Mouse (Mus musculus) Patski (cell line): ENCODE results near the gene Pphln1. TPM values are rescaled to one million over a fixed set of nuclear protein-coding genes. Genes with fewer than 3 reads are reported as not detected.

Experiments
- ATAC-seq: fragments of 100-300 bp; one replicate; pipeline ENCODE4 v1.8.0; 2021
- CTCF ChIA-PET: fragments of 350-600 bp; sonication (Branson Sonifier 250); formaldehyde crosslinking; loops from one replicate; lab custom pipeline; 2022; ENCODE audit warnings: inconsistent platforms; lab: Charles Lee
- POLR2A ChIA-PET: fragments of 350-600 bp; sonication (Branson Sonifier 250); formaldehyde crosslinking; loops from one replicate; lab custom pipeline; 2022; ENCODE audit warnings: antibody characterized with exemption, inconsistent platforms; lab: Charles Lee
- DNase-seq: peaks from one replicate; pipeline ENCODE4 v3.0.0-alpha.2; 2011; ENCODE audit warnings: low read depth, low spot score
- H3K27me3 ChIP-seq: fragments of 371-371 bp; one replicate; pipeline ENCODE4 v1.5.1; 2021
- CTCF ChIP-seq: fragments of 100-300 bp; IDR thresholded peaks from one replicate; pipeline ENCODE4 v1.5.1; 2021
- in situ Hi-C: fragments of 300-500 bp; cut with MboI; formaldehyde crosslinking; loops from 3 replicates; pipeline ENCODE4 v1.11.1; 2018; ENCODE audit warnings: low pct_unique_long_range_greater_than_20kb, mixed read lengths
- polyA plus RNA-seq: library from polyadenylated mRNA; unstranded; gene quantifications from one replicate; pipeline ENCODE4 v1.2.3, GENCODE M21; 2021

Gene Pphln1
- polyA plus RNA-seq, 1 experiment from 2014 or later: 36.9 TPM

DNA sequence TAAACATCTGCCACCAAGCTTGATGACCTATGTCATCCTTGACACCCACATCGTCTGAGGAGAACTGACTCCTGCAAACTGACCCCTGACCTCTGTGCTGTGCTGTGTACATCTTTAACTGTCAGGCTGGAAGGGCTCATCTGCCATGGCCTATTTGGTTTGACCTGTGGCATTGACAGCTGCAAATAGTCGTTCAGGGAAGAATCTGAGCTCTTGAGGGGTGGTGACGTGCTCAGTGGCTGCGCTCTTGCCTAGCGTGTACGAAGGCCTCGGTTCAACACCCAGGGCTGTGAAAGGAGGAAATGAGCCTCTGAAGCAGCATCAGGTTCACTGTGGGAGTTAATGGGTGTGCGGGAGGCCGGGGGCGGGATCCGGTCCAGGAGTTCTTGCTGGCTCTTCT is 35.7 kb downstream of the Pphln1 start:
- no peak for ATAC-seq
- POLR2A ChIA-PET: no interaction called here

DNA sequence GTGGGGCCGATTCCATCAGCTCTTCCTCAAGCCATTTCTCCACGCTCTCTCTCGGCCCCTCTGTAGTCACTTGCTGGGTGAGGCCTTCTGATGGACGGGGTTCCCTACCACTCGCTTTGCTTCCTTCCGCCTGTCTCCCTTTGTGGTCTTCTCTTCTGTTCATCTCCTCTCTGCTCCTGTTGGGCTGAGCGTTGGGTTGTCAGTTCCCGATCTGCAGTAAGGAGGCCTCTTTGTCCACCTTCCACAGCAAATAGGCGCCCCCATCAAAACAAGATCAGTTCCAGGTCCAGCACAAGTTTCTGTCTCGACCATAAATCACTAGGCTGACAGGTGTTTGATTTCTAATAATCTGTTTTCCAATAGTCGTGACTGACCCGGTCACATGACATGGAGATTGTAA is 37.8 kb downstream of the Pphln1 start:
- no peak for ATAC-seq
- in situ Hi-C loops: loop anchor here (25.0 kb wide), 2 partner anchors 999 to 1149 kb away; no protein-coding TSS in a partner anchor
- ChIA-PET CTCF (interaction anchor here (0.9 to 1.0 kb wide), 2 partner anchors 12 to 25 kb away, joined by 3 read pairs; no protein-coding TSS in a partner anchor), POLR2A (no interaction called here)
- no peak for DNase-seq
- no peaks in the 10 kb centered on the region for H3K27me3 ChIP-seq
- TF ChIP-seq CTCF: no peak

More for the DNA sequence above, 35.7 kb downstream of the Pphln1 start:
- H3K27me3 ChIP-seq: no peaks in the 10 kb centered on the region
- no peak for TF ChIP-seq CTCF
- CTCF ChIA-PET: no interaction called here
- DNase-seq: no peak
- in situ Hi-C loops: loop anchor here (25.0 kb wide), 2 partner anchors 997 to 1147 kb away; no protein-coding TSS in a partner anchor

DNA sequence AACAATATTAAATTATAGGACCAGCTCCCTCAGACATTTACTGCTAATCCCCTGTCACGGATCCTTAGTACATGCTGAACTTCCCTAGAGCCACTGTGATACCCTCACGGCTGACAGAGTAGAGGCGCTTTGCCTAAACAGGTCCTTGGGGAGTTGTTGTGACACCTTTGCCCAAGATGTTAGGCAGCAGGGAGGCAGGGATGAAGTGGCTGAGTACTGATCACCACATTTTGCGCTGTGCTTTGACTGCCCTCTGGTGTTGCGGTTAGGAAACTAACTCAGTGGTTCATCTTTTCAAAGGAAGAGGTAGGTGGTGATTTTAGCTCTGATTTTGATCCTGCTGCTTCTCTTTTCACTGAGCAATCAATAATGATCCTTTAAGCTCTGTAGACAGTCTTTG is 40.5 kb downstream of the Pphln1 start:
- ChIA-PET POLR2A (interaction anchor here (0.5 kb wide), 1 partner anchor 1136 kb away, joined by 3 read pairs; no protein-coding TSS in a partner anchor), CTCF (interaction anchor here (0.8 to 2.9 kb wide), 9 partner anchors 12 to 189 kb away, joined by 3 to 16 read pairs (median 5); no protein-coding TSS in a partner anchor)
- H3K27me3 ChIP-seq: no peaks in the 10 kb centered on the region
- ATAC-seq: peak; percentile 60
- peak; percentile 75 for TF ChIP-seq CTCF
- in situ Hi-C loops: loop anchor here (25.0 kb wide), 2 partner anchors 1001 to 1151 kb away; no protein-coding TSS in a partner anchor
- DNase-seq: no peak

DNA sequence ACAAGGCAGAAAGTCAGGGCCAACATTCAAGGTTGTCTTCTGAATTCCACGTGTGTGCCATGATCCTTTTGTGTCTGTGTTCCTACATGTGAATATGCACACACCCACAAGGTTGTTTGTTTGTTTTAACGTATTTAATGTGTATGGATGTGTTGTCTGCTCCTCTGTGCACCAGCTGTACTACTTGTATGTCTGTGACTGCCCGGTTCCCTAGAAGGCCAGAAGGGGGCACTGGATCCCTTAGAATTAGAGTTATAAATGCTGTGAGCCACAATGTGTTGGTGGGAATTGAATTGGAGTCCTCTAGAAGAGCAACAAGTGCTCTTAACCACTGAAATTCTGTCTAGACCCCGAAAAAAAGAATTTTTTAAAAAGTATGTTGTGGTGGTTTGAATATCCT is 44.1 kb downstream of the Pphln1 start:
- ChIA-PET POLR2A (no interaction called here), CTCF (interaction anchor here (0.9 to 1.4 kb wide), 3 partner anchors 13 to 771 kb away, joined by 3 to 4 read pairs (median 3); no protein-coding TSS in a partner anchor)
- DNase-seq (no peak), ATAC-seq (no peak)
- TF ChIP-seq CTCF: peak; percentile 56
- H3K27me3 ChIP-seq: no peaks in the 10 kb centered on the region
- in situ Hi-C loops: loop anchor here (5.0 to 25.0 kb wide), 4 partner anchors 175 to 1155 kb away; no protein-coding TSS in a partner anchor

DNA sequence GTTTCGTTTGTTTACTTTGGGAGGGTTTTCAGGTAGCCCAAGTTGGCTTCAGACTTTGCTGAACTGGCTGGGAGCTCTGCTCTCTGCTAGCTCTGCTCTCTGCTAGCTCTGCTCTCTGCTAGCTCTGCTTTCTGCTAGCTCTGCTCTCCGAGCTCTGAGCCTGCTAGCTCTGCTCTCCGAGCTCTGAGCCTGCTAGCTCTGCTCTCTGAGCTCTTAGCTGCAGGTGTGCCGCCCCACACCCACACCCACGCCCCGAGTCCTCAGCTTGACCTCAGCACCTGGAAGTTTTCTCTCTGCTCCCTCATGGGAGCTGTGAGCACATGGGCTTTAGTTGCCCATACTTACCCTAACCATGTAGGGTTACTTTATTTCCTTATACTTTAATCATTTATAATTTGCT is 45.5 kb downstream of the Pphln1 start:
- ATAC-seq: no peak
- in situ Hi-C loops: loop anchor here (5.0 to 25.0 kb wide), 4 partner anchors 176 to 1156 kb away; no protein-coding TSS in a partner anchor
- DNase-seq: no peak
- ChIA-PET CTCF (no interaction called here), POLR2A (no interaction called here)
- H3K27me3 ChIP-seq: no peaks in the 10 kb centered on the region
- TF ChIP-seq CTCF: no peak

DNA sequence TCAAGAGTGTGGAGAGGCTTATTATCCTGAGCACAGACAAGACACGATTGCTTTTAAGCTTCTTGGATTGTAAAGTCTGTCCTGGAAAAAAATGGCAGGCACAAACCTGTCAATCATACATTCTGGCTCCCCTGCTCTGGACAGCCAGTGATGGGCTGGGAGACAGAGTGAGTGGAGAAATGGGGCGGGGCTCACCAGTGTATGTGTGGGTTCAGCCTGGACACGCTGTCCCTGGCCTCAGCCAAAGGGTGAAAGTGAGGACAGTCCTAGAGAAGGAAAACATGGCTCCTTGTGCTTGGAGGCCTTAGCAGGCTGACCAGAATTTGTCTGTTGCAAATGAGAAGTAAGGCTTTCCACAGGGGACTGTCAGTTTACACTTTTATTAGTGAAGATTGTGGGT is 50.7 kb downstream of the Pphln1 start:
- ChIA-PET POLR2A (no interaction called here), CTCF (no interaction called here)
- no peak for TF ChIP-seq CTCF
- DNase-seq (no peak), ATAC-seq (no peak)
- in situ Hi-C loops: loop anchor here (10.0 to 25.0 kb wide), 3 partner anchors 766 to 1162 kb away; no protein-coding TSS in a partner anchor
- no peaks in the 10 kb centered on the region for H3K27me3 ChIP-seq

DNA sequence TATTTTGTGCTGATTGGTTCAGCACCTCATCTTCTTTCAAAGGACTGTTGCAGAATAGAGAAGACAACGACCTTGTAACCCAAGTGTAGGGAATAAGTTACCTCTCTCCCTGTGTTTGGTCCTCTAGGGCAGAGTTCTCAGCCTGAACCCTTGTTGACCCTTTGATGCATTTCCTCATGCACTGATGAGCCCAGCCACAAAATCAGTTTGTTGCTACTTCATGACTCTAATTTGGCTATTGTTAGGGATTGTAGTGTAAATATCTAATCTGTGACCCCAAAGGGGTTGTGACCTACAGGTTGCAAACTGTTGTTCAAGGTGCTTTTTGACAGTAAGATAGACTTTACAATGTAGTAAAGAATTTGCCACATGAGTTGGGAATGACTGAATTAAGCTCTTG is 55.1 kb downstream of the Pphln1 start:
- TF ChIP-seq CTCF: no peak
- in situ Hi-C loops: no loop called here
- POLR2A ChIA-PET: no interaction called here

DNA sequence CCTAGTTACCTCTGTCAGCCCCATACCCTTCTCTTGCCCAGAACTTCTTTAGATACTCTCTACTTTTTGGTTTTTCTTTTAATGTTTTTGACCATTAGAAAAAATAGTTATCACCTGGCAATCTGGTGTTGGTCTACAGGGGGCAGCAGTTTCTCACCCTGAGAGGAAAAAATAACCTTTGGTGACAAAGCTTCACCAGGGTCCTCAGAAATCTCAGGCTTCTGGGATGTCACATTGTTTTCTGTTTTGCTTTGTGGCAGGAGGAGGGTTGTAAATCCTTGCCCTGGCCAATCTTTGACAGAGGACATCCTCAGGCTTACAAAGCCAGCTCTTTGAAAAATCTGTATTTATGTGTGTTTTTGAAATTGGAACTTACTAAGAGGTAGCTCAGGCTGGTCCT is 57.9 kb downstream of the Pphln1 start:
- in situ Hi-C loops: no loop called here
- ATAC-seq (no peak), DNase-seq (no peak)
- ChIA-PET POLR2A (interaction anchor here (1.1 kb wide), 1 partner anchor 121 kb away, joined by 3 read pairs; no protein-coding TSS in a partner anchor), CTCF (interaction anchor here (0.9 to 3.4 kb wide), 12 partner anchors 8 to 796 kb away, joined by 3 to 16 read pairs (median 4); no protein-coding TSS in a partner anchor)
- no peaks in the 10 kb centered on the region for H3K27me3 ChIP-seq
- TF ChIP-seq CTCF: peak; percentile 60

More for the DNA sequence above, 55.1 kb downstream of the Pphln1 start:
- CTCF ChIA-PET: interaction anchor here (3.4 kb wide), 1 partner anchor 16 kb away, joined by 16 read pairs; no protein-coding TSS in a partner anchor
- H3K27me3 ChIP-seq: no peaks in the 10 kb centered on the region
- no peak for DNase-seq
- ATAC-seq: no peak

DNA sequence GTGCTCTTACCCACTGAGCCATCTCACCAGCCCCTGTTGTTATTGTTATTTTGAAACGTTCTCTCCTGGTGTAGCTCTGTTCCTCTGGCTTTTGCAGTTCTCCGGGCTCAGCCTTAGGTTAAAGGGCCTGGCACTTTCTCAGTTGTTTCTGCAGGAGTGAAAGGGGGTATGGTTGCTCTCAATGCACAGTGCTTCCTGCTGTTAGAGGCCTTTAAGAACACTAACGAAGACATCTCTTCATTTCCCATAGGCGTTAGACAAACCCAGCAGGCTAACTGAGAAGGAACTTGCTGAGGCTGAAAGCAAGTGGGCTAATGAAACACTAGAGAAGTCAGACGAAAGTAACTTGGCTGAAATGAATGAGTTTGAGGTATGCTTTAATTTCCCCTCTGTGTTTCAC is 61.3 kb downstream of the Pphln1 start:
- DNase-seq (no peak), ATAC-seq (no peak)
- H3K27me3 ChIP-seq: no peaks in the 10 kb centered on the region
- POLR2A ChIA-PET: no interaction called here
- in situ Hi-C loops: no loop called here
- TF ChIP-seq CTCF: no peak
- CTCF ChIA-PET: no interaction called here

DNA sequence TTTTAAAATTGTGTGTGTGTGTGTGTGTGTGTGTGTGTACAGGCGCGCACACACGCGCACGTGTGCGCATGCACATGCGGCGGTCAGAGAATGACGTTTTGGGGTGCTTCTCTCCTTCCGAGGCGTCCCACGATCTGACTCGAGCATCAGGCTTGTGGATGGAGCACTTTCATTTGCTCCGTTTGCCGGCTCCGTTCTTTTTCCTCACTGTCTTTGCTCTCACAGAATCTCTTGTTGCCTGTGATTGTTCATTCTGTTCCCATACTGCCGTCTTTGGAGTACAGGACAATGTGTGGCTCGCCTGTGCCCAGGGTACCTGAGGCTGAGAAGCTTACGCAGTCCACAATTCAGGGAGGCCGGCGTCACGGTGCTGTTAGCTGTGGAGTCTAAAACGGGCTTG is 62.9 kb downstream of the Pphln1 start:
- POLR2A ChIA-PET: no interaction called here
- DNase-seq: no peak

DNA sequence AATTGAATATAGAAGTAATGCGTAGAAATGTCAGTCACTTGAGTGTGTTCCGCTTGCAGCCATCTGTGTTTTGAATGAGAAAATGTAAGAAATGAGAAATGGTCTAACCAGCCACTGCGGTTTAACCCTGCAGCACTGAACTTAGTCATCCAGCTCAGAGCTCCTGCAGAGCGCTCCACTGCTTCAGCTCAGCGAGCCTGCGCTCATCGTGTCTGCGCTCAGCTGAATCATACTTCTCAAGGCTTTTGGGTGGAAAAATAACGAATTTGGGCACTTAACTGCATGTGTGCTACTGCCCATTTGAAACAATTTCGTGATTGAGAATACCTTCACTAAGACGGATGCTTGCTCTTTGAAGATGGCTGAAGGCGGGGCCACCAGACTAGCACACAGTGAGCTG is 73.5 kb downstream of the Pphln1 start:
- in situ Hi-C loops: no loop called here
- TF ChIP-seq CTCF: no peak
- peak; percentile 10 for DNase-seq
- H3K27me3 ChIP-seq: no peaks in the 10 kb centered on the region
- CTCF ChIA-PET: interaction anchor here (1.4 kb wide), 1 partner anchor 10 kb away, joined by 7 read pairs; no protein-coding TSS in a partner anchor
- ATAC-seq: peak; percentile 83
- POLR2A ChIA-PET: no interaction called here

More for the DNA sequence above, 62.9 kb downstream of the Pphln1 start:
- no peak for ATAC-seq
- no peaks in the 10 kb centered on the region for H3K27me3 ChIP-seq
- CTCF ChIA-PET: interaction anchor here (0.7 to 1.0 kb wide), 2 partner anchors 24 to 50 kb away, joined by 3 read pairs; no protein-coding TSS in a partner anchor
- in situ Hi-C loops: no loop called here
- no peak for TF ChIP-seq CTCF
